Mouse (Mus musculus): ENCODE measurements around the gene Slc16a9. TPM values are rescaled to one million over a fixed set of nuclear protein-coding genes. Genes with fewer than 3 reads are reported as not detected.

Slc16a9 gene
- polyA plus RNA-seq, 2 experiments = 2.6 to 3.3 TPM

GRCm38 (mm10) chr10:70315895-70316294, 71.0 kb downstream of the Slc16a9 start:
- no peak for DNase-seq (ENCODE audit: low spot score)
- no peak overlapping the region for H3K27ac ChIP-seq (replicated peaks; ENCODE audit: low read depth, low read length)
- H3K36me3 ChIP-seq (ENCODE audit: control insufficient read depth, insufficient read depth, low read length) = no peaks in the 10 kb centered on the region
- H3K4me1 ChIP-seq (ENCODE audit: control insufficient read depth, insufficient read depth, low read length) = no peaks in the 10 kb centered on the region
- TF ChIP-seq POLR2A (IDR thresholded peaks at IDR 0.05; ENCODE audit: borderline replicate concordance, extremely low read depth, insufficient read depth, insufficient read length) = no peak
- no peaks in the 10 kb centered on the region for H3K27me3 ChIP-seq (ENCODE audit: control insufficient read depth, insufficient read depth, low read length)
- H3K4me2 ChIP-seq (replicated peaks; ENCODE audit: low read depth, low read length, severe bottlenecking) = no peak overlapping the region
- H3K4me3 ChIP-seq (replicated peaks; ENCODE audit: low read length) = no peak overlapping the region
- no peaks in the 10 kb centered on the region for H3K9me3 ChIP-seq (ENCODE audit: control insufficient read depth, low read length)
- ATAC-seq (ENCODE audit: low FRiP score, low read depth) = no peak
- H3K9ac ChIP-seq (ENCODE audit: low read depth, low read length, severe bottlenecking) = no peak overlapping the region
- 90% methylated on average over 6 of the region's 6 CpGs for WGBS

DNA sequence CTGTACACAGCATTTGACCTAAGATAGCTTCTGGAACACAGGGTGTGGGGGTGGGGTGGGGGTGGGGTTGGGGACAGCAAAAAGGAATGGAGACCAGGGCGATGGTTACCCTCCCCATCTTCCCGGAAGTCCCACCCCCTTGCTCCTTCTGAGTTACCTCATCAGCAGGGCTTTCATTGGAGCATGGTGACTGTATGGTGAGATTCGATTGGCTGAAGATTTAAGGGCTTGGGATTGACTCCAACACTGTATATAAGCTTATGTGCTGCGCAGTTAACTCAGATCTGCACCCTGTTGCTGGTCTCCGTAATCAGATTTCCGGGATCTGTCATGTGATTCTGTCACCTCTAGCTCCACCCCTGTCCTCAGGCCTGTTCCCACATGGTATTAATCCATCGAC, 72.0 kb downstream of the Slc16a9 start:
- 78% methylated on average over 7 of the region's 7 CpGs for WGBS
- Histone ChIP-seq H3K27me3 (ENCODE audit: control insufficient read depth, insufficient read depth, low read length) (no peaks in the 10 kb centered on the region), H3K27ac (replicated peaks; ENCODE audit: low read depth, low read length) (no peak overlapping the region), H3K9ac (ENCODE audit: low read depth, low read length, severe bottlenecking) (no peak overlapping the region), H3K36me3 (ENCODE audit: control insufficient read depth, insufficient read depth, low read length) (no peaks in the 10 kb centered on the region), H3K4me3 (replicated peaks; ENCODE audit: low read length) (no peak overlapping the region), H3K9me3 (ENCODE audit: control insufficient read depth, low read length) (no peaks in the 10 kb centered on the region), H3K4me1 (ENCODE audit: control insufficient read depth, insufficient read depth, low read length) (no peaks in the 10 kb centered on the region), H3K4me2 (replicated peaks; ENCODE audit: low read depth, low read length, severe bottlenecking) (no peak overlapping the region)
- DNase-seq (ENCODE audit: low spot score) (no peak), ATAC-seq (ENCODE audit: low FRiP score, low read depth) (no peak)
- TF ChIP-seq POLR2A (IDR thresholded peaks at IDR 0.05; ENCODE audit: borderline replicate concordance, extremely low read depth, insufficient read depth, insufficient read length) = no peak

DNA sequence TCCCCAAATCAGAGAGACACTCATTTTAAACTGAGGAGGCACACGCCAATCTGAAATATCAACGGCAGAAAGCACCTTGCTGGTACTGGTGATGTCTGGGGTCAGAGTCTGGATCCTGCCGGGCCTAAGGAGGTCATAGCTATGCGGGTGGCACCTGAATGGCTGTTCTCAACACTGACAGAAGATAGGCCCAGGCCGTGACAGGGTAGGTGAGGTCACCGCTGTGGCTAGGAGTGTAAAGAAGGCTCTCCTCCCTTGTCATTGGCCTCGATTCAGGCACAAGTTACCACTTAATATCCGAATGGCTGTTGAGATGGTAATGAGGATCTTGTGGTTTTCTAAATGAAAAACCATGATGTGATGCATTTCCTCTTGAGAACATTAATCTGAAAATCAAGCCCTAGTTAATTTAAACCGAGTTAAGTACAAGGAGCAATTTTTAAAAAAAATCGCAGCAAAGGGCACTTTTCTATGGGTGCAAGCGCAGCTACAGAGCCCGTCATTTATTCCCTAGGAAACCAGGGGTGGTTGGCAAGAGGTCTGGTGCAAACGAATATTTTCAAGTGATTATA, 72.6 kb downstream of the Slc16a9 start:
- Histone ChIP-seq H3K9me3 (ENCODE audit: control insufficient read depth, low read length) (no peaks in the 10 kb centered on the region), H3K27ac (replicated peaks; ENCODE audit: low read depth, low read length) (no peak overlapping the region), H3K9ac (ENCODE audit: low read depth, low read length, severe bottlenecking) (no peak overlapping the region), H3K4me2 (replicated peaks; ENCODE audit: low read depth, low read length, severe bottlenecking) (no peak overlapping the region), H3K27me3 (ENCODE audit: control insufficient read depth, insufficient read depth, low read length) (no peaks in the 10 kb centered on the region), H3K4me3 (replicated peaks; ENCODE audit: low read length) (no peak overlapping the region), H3K36me3 (ENCODE audit: control insufficient read depth, insufficient read depth, low read length) (no peaks in the 10 kb centered on the region), H3K4me1 (ENCODE audit: control insufficient read depth, insufficient read depth, low read length) (no peaks in the 10 kb centered on the region)
- WGBS = 86% methylated on average over 13 of the region's 13 CpGs
- no peak for DNase-seq (ENCODE audit: low spot score)
- no peak for ATAC-seq (ENCODE audit: low FRiP score, low read depth)
- TF ChIP-seq POLR2A (IDR thresholded peaks at IDR 0.05; ENCODE audit: borderline replicate concordance, extremely low read depth, insufficient read depth, insufficient read length) = no peak

- Histone ChIP-seq H3K4me2 (replicated peaks; ENCODE audit: low read depth, low read length, severe bottlenecking) (no peak overlapping the region), H3K4me1 (ENCODE audit: control insufficient read depth, insufficient read depth, low read length) (no peaks in the 10 kb centered on the region), H3K36me3 (ENCODE audit: control insufficient read depth, insufficient read depth, low read length) (no peaks in the 10 kb centered on the region), H3K9me3 (ENCODE audit: control insufficient read depth, low read length) (no peaks in the 10 kb centered on the region), H3K4me3 (replicated peaks; ENCODE audit: low read length) (no peak overlapping the region), H3K27ac (replicated peaks; ENCODE audit: low read depth, low read length) (no peak overlapping the region), H3K9ac (ENCODE audit: low read depth, low read length, severe bottlenecking) (no peak overlapping the region), H3K27me3 (ENCODE audit: control insufficient read depth, insufficient read depth, low read length) (no peaks in the 10 kb centered on the region)
- DNase-seq (ENCODE audit: low spot score) = peak; percentile 90
- no peak for ATAC-seq (ENCODE audit: low FRiP score, low read depth)
- TF ChIP-seq POLR2A (IDR thresholded peaks at IDR 0.05; ENCODE audit: borderline replicate concordance, extremely low read depth, insufficient read depth, insufficient read length) = no peak
- 6% methylated on average over 3 of the region's 3 CpGs for whole genome bisulfite sequencing
Measured at GRCm38 (mm10) chr10:70318630-70319029, 73.7 kb downstream of the Slc16a9 start.

- Histone ChIP-seq H3K9me3 (ENCODE audit: control insufficient read depth, low read length) (no peaks in the 10 kb centered on the region), H3K27me3 (ENCODE audit: control insufficient read depth, insufficient read depth, low read length) (no peaks in the 10 kb centered on the region), H3K36me3 (ENCODE audit: control insufficient read depth, insufficient read depth, low read length) (no peaks in the 10 kb centered on the region), H3K27ac (replicated peaks; ENCODE audit: low read depth, low read length) (no peak overlapping the region), H3K4me2 (replicated peaks; ENCODE audit: low read depth, low read length, severe bottlenecking) (no peak overlapping the region), H3K9ac (ENCODE audit: low read depth, low read length, severe bottlenecking) (no peak overlapping the region), H3K4me3 (replicated peaks; ENCODE audit: low read length) (no peak overlapping the region), H3K4me1 (ENCODE audit: control insufficient read depth, insufficient read depth, low read length) (no peaks in the 10 kb centered on the region)
- no peak for TF ChIP-seq POLR2A (IDR thresholded peaks at IDR 0.05; ENCODE audit: borderline replicate concordance, extremely low read depth, insufficient read depth, insufficient read length)
- 21% methylated on average over 2 of the region's 2 CpGs for WGBS
- ATAC-seq (ENCODE audit: low FRiP score, low read depth) (no peak), DNase-seq (ENCODE audit: low spot score) (no peak)
Measured at GRCm38 (mm10) chr10:70325518-70325917, 80.6 kb downstream of the Slc16a9 start.

DNA sequence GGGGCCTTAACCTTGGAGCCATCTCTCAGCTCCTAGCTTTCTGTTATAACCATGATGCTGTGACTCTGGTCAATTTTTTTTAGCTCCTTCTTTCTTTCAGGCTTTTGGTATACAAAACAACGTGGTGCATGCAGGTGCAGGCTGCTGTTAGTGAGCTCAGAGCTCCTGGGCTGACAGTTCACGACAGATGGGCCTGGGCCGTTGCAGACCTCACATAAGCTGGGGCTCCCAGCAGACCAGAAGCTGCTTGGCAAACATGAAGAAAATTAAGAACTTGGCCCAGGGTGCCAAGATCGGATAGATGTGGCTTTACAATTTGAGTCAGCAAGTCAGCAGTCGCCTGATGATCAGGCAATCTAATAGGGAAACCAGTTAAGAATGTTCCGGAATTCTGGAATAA, 82.4 kb downstream of the Slc16a9 start:
- H3K4me3 ChIP-seq (replicated peaks; ENCODE audit: low read length) = no peak overlapping the region
- no peaks in the 10 kb centered on the region for H3K9me3 ChIP-seq (ENCODE audit: control insufficient read depth, low read length)
- no peak for ATAC-seq (ENCODE audit: low FRiP score, low read depth)
- H3K4me2 ChIP-seq (replicated peaks; ENCODE audit: low read depth, low read length, severe bottlenecking) = no peak overlapping the region
- no peaks in the 10 kb centered on the region for H3K27me3 ChIP-seq (ENCODE audit: control insufficient read depth, insufficient read depth, low read length)
- no peak overlapping the region for H3K27ac ChIP-seq (replicated peaks; ENCODE audit: low read depth, low read length)
- no peak overlapping the region for H3K9ac ChIP-seq (ENCODE audit: low read depth, low read length, severe bottlenecking)
- H3K36me3 ChIP-seq (ENCODE audit: control insufficient read depth, insufficient read depth, low read length) = no peaks in the 10 kb centered on the region
- 81% methylated on average over 6 of the region's 6 CpGs for WGBS
- DNase-seq (ENCODE audit: low spot score) = no peak
- H3K4me1 ChIP-seq (ENCODE audit: control insufficient read depth, insufficient read depth, low read length) = no peaks in the 10 kb centered on the region
- TF ChIP-seq POLR2A (IDR thresholded peaks at IDR 0.05; ENCODE audit: borderline replicate concordance, extremely low read depth, insufficient read depth, insufficient read length) = no peak
